Mouse (Mus musculus): ENCODE measurements around the gene Rps27l. TPM values are rescaled to one million over a fixed set of nuclear protein-coding genes. Genes with fewer than 3 reads are reported as not detected.

Gene Rps27l
- polyA plus RNA-seq, 1 experiment: 588 TPM

DNA sequence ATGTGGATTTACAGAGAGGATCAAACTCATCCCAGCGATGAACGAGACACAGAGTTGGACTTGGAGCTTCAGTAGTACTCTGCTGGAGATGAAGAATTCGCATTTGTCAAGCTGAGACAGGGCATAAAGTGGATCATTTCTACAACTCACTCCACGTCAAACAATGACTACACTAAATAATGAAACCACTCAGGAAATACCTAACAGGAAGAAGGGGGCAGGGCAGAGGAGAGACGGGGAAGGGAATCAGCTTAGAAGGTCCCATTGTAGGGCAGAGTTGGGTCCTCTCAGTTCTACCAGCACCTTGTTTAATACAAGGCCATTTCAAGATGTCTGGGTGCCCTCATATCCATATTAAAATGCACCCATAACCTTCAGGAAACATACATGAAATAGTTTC, 30.5 kb upstream of the Rps27l start:
- no peak overlapping the region for H3K4me2 ChIP-seq (ENCODE audit: low read depth)
- H3K4me3 ChIP-seq: no peak overlapping the region
- H3ac ChIP-seq (ENCODE audit: control insufficient read depth, insufficient read length): no peak overlapping the region
- peaks cover 24% of the 10 kb centered on the region for H3K79me2 ChIP-seq (ENCODE audit: control insufficient read depth, insufficient read depth)
- no peaks in the 10 kb centered on the region for H3K27me3 ChIP-seq (ENCODE audit: control insufficient read depth, insufficient read depth, insufficient read length)
- TF ChIP-seq POLR2A (IDR thresholded peaks at IDR 0.05; ENCODE audit: insufficient read length, low read depth) (no peak), CEBPB (IDR thresholded peaks at IDR 0.05; ENCODE audit: insufficient read depth, poor library complexity, severe bottlenecking) (no peak), E2F4 (IDR thresholded peaks at IDR 0.05; ENCODE audit: insufficient read depth) (no peak), POLR2AphosphoS2 (IDR thresholded peaks at IDR 0.05; ENCODE audit: insufficient read length, low read depth) (no peak), TCF12 (IDR thresholded peaks at IDR 0.05; ENCODE audit: insufficient read depth, poor library complexity, severe bottlenecking) (no peak), REST (IDR thresholded peaks at IDR 0.05; ENCODE audit: insufficient read depth, insufficient read length) (no peak), MYOD1 (IDR thresholded peaks at IDR 0.05; ENCODE audit: control insufficient read depth in 1 of 3, insufficient read length in 2 of 3, low read depth in 2 of 3) (no peak), TCF3 (IDR thresholded peaks at IDR 0.05; ENCODE audit: insufficient read length, low read depth) (no peak), MAX (IDR thresholded peaks at IDR 0.05; ENCODE audit: low read depth) (no peak), USF1 (IDR thresholded peaks at IDR 0.05; ENCODE audit: low read depth) (no peak), MYOG (IDR thresholded peaks at IDR 0.05; ENCODE audit: control insufficient read depth in 1 of 3, insufficient read depth in 1 of 3, insufficient read length in 2 of 3, low read depth in 2 of 3) (no peak), SRF (IDR thresholded peaks at IDR 0.05; ENCODE audit: control insufficient read depth, insufficient read length, low read depth) (no peak)
- H3K36me3 ChIP-seq (ENCODE audit: control insufficient read depth, insufficient read depth): no peaks in the 10 kb centered on the region

DNA sequence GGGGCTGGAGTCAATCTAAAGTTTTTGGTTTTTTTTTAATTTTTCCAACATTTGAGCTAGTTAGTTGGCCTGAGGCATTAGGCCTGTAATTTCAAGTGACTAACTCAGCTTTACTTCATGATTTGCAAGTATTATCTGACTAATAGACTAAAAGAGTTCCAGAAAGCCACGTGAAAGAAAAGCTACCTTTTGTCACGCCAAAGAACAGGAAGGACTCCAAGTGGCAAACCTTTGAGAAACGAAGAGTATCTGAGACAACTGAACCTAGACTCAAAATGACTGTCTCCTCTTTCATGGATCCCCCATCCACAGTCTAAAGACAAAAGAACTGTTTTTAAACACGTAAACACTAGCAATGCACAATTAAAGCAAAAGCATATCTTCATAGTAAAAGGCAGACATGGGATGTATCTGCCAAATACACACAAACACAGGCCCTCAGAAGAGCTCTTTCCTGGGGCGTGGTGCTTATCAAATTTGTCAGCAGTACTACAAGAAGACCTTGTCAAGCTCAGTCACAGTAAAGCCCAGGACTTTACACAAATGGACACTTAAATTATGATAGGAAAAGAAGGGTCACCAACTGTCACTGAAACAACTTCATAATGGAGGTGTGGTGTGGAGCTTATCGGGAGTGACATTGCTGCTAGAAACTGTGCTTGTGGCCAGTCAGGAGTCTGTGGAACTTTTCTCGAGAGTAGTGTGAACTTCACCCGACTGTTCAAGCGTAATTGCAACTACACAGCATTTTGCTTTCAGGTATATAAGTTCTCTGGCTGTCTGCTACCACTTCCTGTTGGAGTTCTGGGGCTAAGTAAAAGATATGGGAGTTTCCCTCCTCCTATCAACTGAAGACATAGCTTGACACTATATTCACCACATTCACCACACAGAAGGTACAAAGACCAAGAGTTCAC, 29.8 kb upstream of the Rps27l start:
- peaks cover 24% of the 10 kb centered on the region for H3K79me2 ChIP-seq (ENCODE audit: control insufficient read depth, insufficient read depth)
- no peak overlapping the region for H3ac ChIP-seq (ENCODE audit: control insufficient read depth, insufficient read length)
- TF ChIP-seq TCF12 (IDR thresholded peaks at IDR 0.05; ENCODE audit: insufficient read depth, poor library complexity, severe bottlenecking): no peak
- TF ChIP-seq SRF (IDR thresholded peaks at IDR 0.05; ENCODE audit: control insufficient read depth, insufficient read length, low read depth): no peak
- no peak for TF ChIP-seq POLR2A (IDR thresholded peaks at IDR 0.05; ENCODE audit: insufficient read length, low read depth)
- no peak for TF ChIP-seq MYOD1 (IDR thresholded peaks at IDR 0.05; ENCODE audit: control insufficient read depth in 1 of 3, insufficient read length in 2 of 3, low read depth in 2 of 3)
- no peak for TF ChIP-seq TCF3 (IDR thresholded peaks at IDR 0.05; ENCODE audit: insufficient read length, low read depth)
- no peak for TF ChIP-seq MYOG (IDR thresholded peaks at IDR 0.05; ENCODE audit: control insufficient read depth in 1 of 3, insufficient read depth in 1 of 3, insufficient read length in 2 of 3, low read depth in 2 of 3)
- no peak for TF ChIP-seq E2F4 (IDR thresholded peaks at IDR 0.05; ENCODE audit: insufficient read depth)
- no peak for TF ChIP-seq REST (IDR thresholded peaks at IDR 0.05; ENCODE audit: insufficient read depth, insufficient read length)
- no peak for TF ChIP-seq CEBPB (IDR thresholded peaks at IDR 0.05; ENCODE audit: insufficient read depth, poor library complexity, severe bottlenecking)
- no peak for TF ChIP-seq USF1 (IDR thresholded peaks at IDR 0.05; ENCODE audit: low read depth)
- no peak for TF ChIP-seq MAX (IDR thresholded peaks at IDR 0.05; ENCODE audit: low read depth)
- no peak for TF ChIP-seq POLR2AphosphoS2 (IDR thresholded peaks at IDR 0.05; ENCODE audit: insufficient read length, low read depth)
- no peaks in the 10 kb centered on the region for H3K36me3 ChIP-seq (ENCODE audit: control insufficient read depth, insufficient read depth)
- no peak overlapping the region for H3K4me2 ChIP-seq (ENCODE audit: low read depth)
- H3K4me3 ChIP-seq: no peak overlapping the region
- no peaks in the 10 kb centered on the region for H3K27me3 ChIP-seq (ENCODE audit: control insufficient read depth, insufficient read depth, insufficient read length)

DNA sequence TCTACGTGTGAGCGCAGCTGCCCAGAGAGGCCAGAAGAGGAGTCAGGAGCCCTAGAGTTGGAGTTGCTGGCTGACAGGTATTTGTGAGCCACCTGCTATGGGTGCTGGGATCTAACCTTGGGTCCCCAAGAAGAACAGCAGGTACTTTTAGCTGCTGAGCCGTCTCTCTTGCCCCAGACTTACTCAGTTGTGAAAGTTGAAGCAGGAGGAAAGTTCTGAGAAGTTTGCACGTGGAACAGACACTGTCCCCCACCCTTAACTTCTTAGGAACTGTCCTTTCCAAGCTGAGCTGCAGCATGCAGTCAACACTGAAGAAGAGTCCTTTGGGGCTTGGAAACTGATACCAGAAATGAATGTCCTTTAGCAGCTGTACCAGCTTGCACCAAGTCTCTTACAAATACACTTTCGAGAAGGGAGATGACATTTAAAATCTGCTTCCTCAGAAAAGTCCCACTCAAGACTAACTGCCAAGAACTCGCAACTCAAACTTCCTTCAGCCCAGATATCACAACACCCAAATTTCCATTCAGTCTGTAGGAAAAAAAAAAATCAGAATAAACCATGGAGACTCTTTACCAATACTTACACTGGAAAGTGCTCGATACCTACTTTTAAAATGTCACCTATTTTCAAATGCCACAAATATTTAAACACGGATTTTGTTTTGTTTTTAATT, 28.5 kb upstream of the Rps27l start:
- no peak overlapping the region for H3ac ChIP-seq (ENCODE audit: control insufficient read depth, insufficient read length)
- TF ChIP-seq REST (IDR thresholded peaks at IDR 0.05; ENCODE audit: insufficient read depth, insufficient read length): no peak
- TF ChIP-seq TCF12 (IDR thresholded peaks at IDR 0.05; ENCODE audit: insufficient read depth, poor library complexity, severe bottlenecking): no peak
- TF ChIP-seq SRF (IDR thresholded peaks at IDR 0.05; ENCODE audit: control insufficient read depth, insufficient read length, low read depth): no peak
- no peak for TF ChIP-seq E2F4 (IDR thresholded peaks at IDR 0.05; ENCODE audit: insufficient read depth)
- no peak for TF ChIP-seq TCF3 (IDR thresholded peaks at IDR 0.05; ENCODE audit: insufficient read length, low read depth)
- TF ChIP-seq MYOG (IDR thresholded peaks at IDR 0.05; ENCODE audit: control insufficient read depth in 1 of 3, insufficient read depth in 1 of 3, insufficient read length in 2 of 3, low read depth in 2 of 3): no peak
- no peak for TF ChIP-seq MYOD1 (IDR thresholded peaks at IDR 0.05; ENCODE audit: control insufficient read depth in 1 of 3, insufficient read length in 2 of 3, low read depth in 2 of 3)
- no peak for TF ChIP-seq POLR2AphosphoS2 (IDR thresholded peaks at IDR 0.05; ENCODE audit: insufficient read length, low read depth)
- TF ChIP-seq USF1 (IDR thresholded peaks at IDR 0.05; ENCODE audit: low read depth): no peak
- TF ChIP-seq MAX (IDR thresholded peaks at IDR 0.05; ENCODE audit: low read depth): no peak
- TF ChIP-seq CEBPB (IDR thresholded peaks at IDR 0.05; ENCODE audit: insufficient read depth, poor library complexity, severe bottlenecking): no peak
- TF ChIP-seq POLR2A (IDR thresholded peaks at IDR 0.05; ENCODE audit: insufficient read length, low read depth): no peak
- H3K79me2 ChIP-seq (ENCODE audit: control insufficient read depth, insufficient read depth): peaks cover 24% of the 10 kb centered on the region
- no peak overlapping the region for H3K4me3 ChIP-seq
- no peak overlapping the region for H3K4me2 ChIP-seq (ENCODE audit: low read depth)
- no peaks in the 10 kb centered on the region for H3K27me3 ChIP-seq (ENCODE audit: control insufficient read depth, insufficient read depth, insufficient read length)
- H3K36me3 ChIP-seq (ENCODE audit: control insufficient read depth, insufficient read depth): no peaks in the 10 kb centered on the region

DNA sequence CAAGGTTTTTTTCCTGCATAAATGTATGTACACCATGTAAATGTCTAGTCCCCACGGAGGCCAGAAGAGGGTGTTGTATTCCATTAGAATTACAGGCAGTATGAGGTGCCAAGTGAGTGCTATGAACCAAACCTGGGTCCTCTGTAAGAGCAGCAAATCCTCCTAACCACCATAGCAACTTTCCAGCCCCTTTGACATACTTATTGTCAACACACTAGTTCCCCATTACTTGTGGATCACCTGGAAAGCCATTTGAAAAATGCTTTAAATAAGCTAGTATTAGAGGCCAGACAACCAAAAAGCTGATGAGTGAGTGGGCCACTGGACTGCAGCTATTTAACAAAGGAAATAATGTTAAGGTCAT, 28.0 kb upstream of the Rps27l start:
- peaks cover 24% of the 10 kb centered on the region for H3K79me2 ChIP-seq (ENCODE audit: control insufficient read depth, insufficient read depth)
- peak overlapping the region; percentile 95 for H3K4me2 ChIP-seq (ENCODE audit: low read depth)
- H3K27me3 ChIP-seq (ENCODE audit: control insufficient read depth, insufficient read depth, insufficient read length): no peaks in the 10 kb centered on the region
- H3K4me3 ChIP-seq: peak overlapping the region; percentile 79
- no peak for TF ChIP-seq TCF3 (IDR thresholded peaks at IDR 0.05; ENCODE audit: insufficient read length, low read depth)
- TF ChIP-seq CEBPB (IDR thresholded peaks at IDR 0.05; ENCODE audit: insufficient read depth, poor library complexity, severe bottlenecking): no peak
- no peak for TF ChIP-seq USF1 (IDR thresholded peaks at IDR 0.05; ENCODE audit: low read depth)
- TF ChIP-seq SRF (IDR thresholded peaks at IDR 0.05; ENCODE audit: control insufficient read depth, insufficient read length, low read depth): no peak
- no peak for TF ChIP-seq TCF12 (IDR thresholded peaks at IDR 0.05; ENCODE audit: insufficient read depth, poor library complexity, severe bottlenecking)
- no peak for TF ChIP-seq MAX (IDR thresholded peaks at IDR 0.05; ENCODE audit: low read depth)
- no peak for TF ChIP-seq E2F4 (IDR thresholded peaks at IDR 0.05; ENCODE audit: insufficient read depth)
- no peak for TF ChIP-seq MYOG (IDR thresholded peaks at IDR 0.05; ENCODE audit: control insufficient read depth in 1 of 3, insufficient read depth in 1 of 3, insufficient read length in 2 of 3, low read depth in 2 of 3)
- no peak overlapping the region for H3ac ChIP-seq (ENCODE audit: control insufficient read depth, insufficient read length)
- H3K36me3 ChIP-seq (ENCODE audit: control insufficient read depth, insufficient read depth): no peaks in the 10 kb centered on the region

All from myocyte (in vitro differentiated cells).